Mouse (Mus musculus) left cerebral cortex, adult 11 months (tissue): ENCODE results near the gene Rapgef4.

Experiments used
- DNase-seq: peaks from one replicate; pipeline ENCODE4 v3.0.0; 2022; ENCODE audit warnings: low spot score

Gene Rapgef4

GRCm38 (mm10) chr2:72278247-72278873 is 297.3 kb downstream of the Rapgef4 start:
- no peak for DNase-seq

GRCm38 (mm10) chr2:72280524-72280923 is 299.5 kb downstream of the Rapgef4 start:
- DNase-seq, result no peak

- DNase-seq, result no peak
These were observed 300.9 kb downstream of the Rapgef4 start for GRCm38 (mm10) chr2:72281971-72282370.

GRCm38 (mm10) chr2:72282733-72283132 is 301.7 kb downstream of the Rapgef4 start:
- no peak for DNase-seq

- no peak for DNase-seq
These were observed 303.6 kb downstream of the Rapgef4 start for GRCm38 (mm10) chr2:72284689-72285088.

GRCm38 (mm10) chr2:72285256-72285887 is 304.3 kb downstream of the Rapgef4 start, which contains the start of gene Map3k20:
Map3k20 (plus strand) TSS chr2:72285637.
- peak; percentile 15 for DNase-seq

- no peak for DNase-seq
These were observed 305.0 kb downstream of the Rapgef4 start for GRCm38 (mm10) chr2:72285888-72286661.

- no peak for DNase-seq
These were observed 306.1 kb downstream of the Rapgef4 start for GRCm38 (mm10) chr2:72287142-72287541.

GRCm38 (mm10) chr2:72288932-72289534 is 308.0 kb downstream of the Rapgef4 start:
- no peak for DNase-seq

- no peak for DNase-seq
These were observed 310.1 kb downstream of the Rapgef4 start for GRCm38 (mm10) chr2:72291103-72291502.

- DNase-seq, result no peak
These were observed 311.5 kb downstream of the Rapgef4 start for GRCm38 (mm10) chr2:72292573-72292972.

- DNase-seq, result no peak
These were observed 314.0 kb downstream of the Rapgef4 start for GRCm38 (mm10) chr2:72294994-72295393.

- no peak for DNase-seq
These were observed 316.1 kb downstream of the Rapgef4 start for GRCm38 (mm10) chr2:72296984-72297715.

- DNase-seq, result no peak
These were observed 316.7 kb downstream of the Rapgef4 start for GRCm38 (mm10) chr2:72297716-72298082.

GRCm38 (mm10) chr2:72298406-72298805 is 317.4 kb downstream of the Rapgef4 start:
- DNase-seq, result no peak

GRCm38 (mm10) chr2:72301194-72301916 is 320.3 kb downstream of the Rapgef4 start:
- DNase-seq, result no peak

- DNase-seq, result no peak
These were observed 324.7 kb downstream of the Rapgef4 start for GRCm38 (mm10) chr2:72305738-72306137.
